Mouse (Mus musculus): ENCODE data around the gene Srd5a2. TPM values are rescaled to one million over a fixed set of nuclear protein-coding genes. Genes with fewer than 3 reads are reported as not detected.

The Srd5a2 gene
- polyA plus RNA-seq (2012; rRNA removed) = 0.08 and 0.12 TPM in 2 replicates

GRCm38 (mm10) chr17:74047210-74048082 is at the start of gene Srd5a2:
Gene Srd5a2, minus strand, starts transcription at chr17:74047916.

Other genes starting within 250 kb of the Srd5a2 start
- gene Ehd3, start 243.8 kb downstream of the Srd5a2 start, polyA plus RNA-seq (2012; rRNA removed) = 1.2 and 2.3 TPM in 2 replicates
- 18.9 and 24.0 TPM in 2 replicates for gene Xdh, start 97.7 kb downstream of the Srd5a2 start, polyA plus RNA-seq (2012; rRNA removed)
- 17.1 and 19.2 TPM in 2 replicates for gene Memo1, start 247.6 kb upstream of the Srd5a2 start, polyA plus RNA-seq (2012; rRNA removed)